Comparison of ENCODE assay signal across 9 mouse cellular contexts in genomic region chr5:72182804-72183203, GRCm38 (mm10). TPM values are rescaled to one million over a fixed set of nuclear protein-coding genes. Genes with fewer than 3 reads are reported as not detected.
DNase-seq lines count a peak whose midpoint lies in the region; TF ChIP-seq lines count a peak whose summit lies in the region.
"Had no signal": no experiment of that assay in that cellular context is flagged by ENCODE, and none has a peak within 500 bp of the region (broad histone marks: within the 10 kb centered on the region; RNA-seq: fewer than 3 reads in every experiment).

No protein-coding gene starts in this region.

- TF ChIP-seq EP300 in CH12.LX (IDR thresholded peaks at IDR 0.05; ENCODE audit: low read length) = peak; percentile 53; the same call in 1 of the 2 replicates

- H3K36me3 ChIP-seq in CH12.LX (replicated peaks in 1 of 2; ENCODE audit: control insufficient read depth in 1 of 2, insufficient read depth in 1 of 2, low read length in 1 of 2) (no peaks in the 10 kb centered on the region), macrophage (ENCODE audit: inconsistent target) (no peaks in the 10 kb centered on the region)
- H3K36me3 ChIP-seq: limb, embryonic 12.5 days; neural tube, embryonic 12.5 days had no signal

- peak overlapping the region; percentile 87 for H3K4me2 ChIP-seq in CH12.LX (ENCODE audit: insufficient read depth, low read depth, poor library complexity, severe bottlenecking)
- H3K4me2 ChIP-seq: limb, embryonic 12.5 days; neural tube, embryonic 12.5 days had no signal

- no peaks in the 10 kb centered on the region for H3K27me3 ChIP-seq in CH12.LX (replicated peaks)
- H3K27me3 ChIP-seq: limb, embryonic 12.5 days; neural tube, embryonic 12.5 days had no signal

- intact Hi-C loops in left cerebral cortex, postnatal 25 days (cut with DNase I) = no loop called here

- 29% methylated on average over 4 of the region's 4 CpGs for WGBS in macrophage (ENCODE audit: missing documents)

- peak overlapping the region; percentile 68; the same call in 1 of the 2 replicates for H3K27ac ChIP-seq in CH12.LX (ENCODE audit: insufficient read depth, low read depth)
- H3K27ac ChIP-seq in macrophage = peak overlapping the region; percentile 82
- H3K27ac ChIP-seq: limb, embryonic 12.5 days; neural tube, embryonic 12.5 days had no signal

- H3K79me2 ChIP-seq in CH12.LX (replicated peaks; ENCODE audit: control insufficient read depth, extremely low read depth, insufficient read depth, poor library complexity, severe bottlenecking) (no peaks in the 10 kb centered on the region), macrophage (ENCODE audit: inconsistent target) (no peaks in the 10 kb centered on the region)

- no peak for TF ChIP-seq CTCF in CH12.LX (conservative IDR thresholded peaks at IDR 0.05 in 1 of 2, IDR thresholded peaks at IDR 0.05 in 1 of 2; ENCODE audit: low read depth in 2 of 2, low read length in 2 of 2)

- TF ChIP-seq RAD21 in CH12.LX (IDR thresholded peaks at IDR 0.05; ENCODE audit: low read depth, low read length) = no peak

- H3K9me3 ChIP-seq in CH12.LX (replicated peaks; ENCODE audit: low read length) = no peaks in the 10 kb centered on the region
- H3K9me3 ChIP-seq: limb, embryonic 12.5 days; neural tube, embryonic 12.5 days had no signal

- H3K4me1 ChIP-seq in CH12.LX (ENCODE audit: control insufficient read depth in 1 of 2, insufficient read depth in 2 of 2) = peaks cover 20 to 31% of the 10 kb centered on the region in 2 experiments
- H3K4me1 ChIP-seq: neural tube, embryonic 12.5 days had no signal

- H3K4me3 ChIP-seq in CH12.LX (replicated peaks in 1 of 3; ENCODE audit: low read depth in 2 of 3, low read length in 2 of 3, poor library complexity in 1 of 3) = peak overlapping the region; percentile 52 to 62 (median 56)
- peak overlapping the region; percentile 23; the same call in 1 of the 2 replicates for H3K4me3 ChIP-seq in macrophage (ENCODE audit: inconsistent target)
- H3K4me3 ChIP-seq: limb, embryonic 12.5 days; neural tube, embryonic 12.5 days had no signal

- TF ChIP-seq POLR2A in CH12.LX (IDR thresholded peaks at IDR 0.05; ENCODE audit: low read depth, low read length) = peak; percentile 75

- in situ Hi-C loops in CH12.LX (cut with MboI; ENCODE audit: low pct_ligation_motif_present, low pct_unique_long_range_greater_than_20kb, low sequenced_read_pairs) = no loop called here

- peak; percentile 64 for DNase-seq in A20 (ENCODE audit: low read depth, low spot score)
- DNase-seq in CH12.LX (ENCODE audit: extremely low read depth) = peak; percentile 83
- DNase-seq in induced T-regulatory cell, adult 2 months (ENCODE audit: low read depth) = peak; percentile 81
- DNase-seq in left cerebral cortex, postnatal 25 days (ENCODE audit: low spot score in 2 of 2) = no peak
- no peak for DNase-seq in MN1 (ENCODE audit: low spot score)
- no peak for DNase-seq in urinary bladder, adult 2 months (ENCODE audit: low spot score)

- peak overlapping the region; percentile 45 for H3K9ac ChIP-seq in CH12.LX (ENCODE audit: insufficient read depth, low read depth)
- H3K9ac ChIP-seq: limb, embryonic 12.5 days; neural tube, embryonic 12.5 days had no signal

- dilution Hi-C loops in CH12.LX (cut with MboI; ENCODE audit: extremely low pct_ligation_motif_present, extremely low pct_unique_long_range_greater_than_20kb, low sequenced_read_pairs) = no loop called here

TF ChIP-seq in CH12.LX, 34 proteins besides CTCF, POLR2A, EP300 and RAD21:
- TF ChIP-seq CHD2 (IDR thresholded peaks at IDR 0.05; ENCODE audit: low read length) (no peak), MYC (IDR thresholded peaks at IDR 0.05; ENCODE audit: low read depth, low read length) (0 out of 2 replicates have a peak, but pooled peaks have one; percentile 39), TBP (conservative IDR thresholded peaks at IDR 0.05; ENCODE audit: low read depth, low read length) (0 out of 2 replicates have a peak, but pooled peaks have one; percentile 67), NRF1 (IDR thresholded peaks at IDR 0.05; ENCODE audit: low read depth, low read length) (peak; percentile 51; the same call in 1 of the 2 replicates), ZMIZ1 (IDR thresholded peaks at IDR 0.05; ENCODE audit: low read depth, low read length) (no peak; the same call in 1 of the 2 replicates), MEF2A (IDR thresholded peaks at IDR 0.05; ENCODE audit: borderline replicate concordance, low read depth, low read length) (peak; percentile 53; the same call in 1 of the 2 replicates), KAT2A (IDR thresholded peaks at IDR 0.05; ENCODE audit: insufficient replicate concordance, low read length) (no peak), USF1 (IDR thresholded peaks at IDR 0.05; ENCODE audit: low read depth, low read length) (no peak), ZKSCAN1 (IDR thresholded peaks at IDR 0.05; ENCODE audit: borderline replicate concordance, low read depth, low read length) (no peak), MAFK (IDR thresholded peaks at IDR 0.05; ENCODE audit: insufficient replicate concordance, low read length) (no peak), RCOR1 (conservative IDR thresholded peaks at IDR 0.05; ENCODE audit: low read depth, low read length) (0 out of 2 replicates have a peak, but pooled peaks have one; percentile 48), USF2 (conservative IDR thresholded peaks at IDR 0.05; ENCODE audit: low read depth, low read length) (no peak), MXI1 (IDR thresholded peaks at IDR 0.05; ENCODE audit: low read depth, low read length) (peak; percentile 46; the same call in 1 of the 2 replicates), ZC3H11A (IDR thresholded peaks at IDR 0.05; ENCODE audit: low read depth, low read length) (no peak), ELF1 (IDR thresholded peaks at IDR 0.05; ENCODE audit: low read depth, low read length) (peak; percentile 85), ETS1 (conservative IDR thresholded peaks at IDR 0.05; ENCODE audit: low read depth, low read length) (peak; percentile 29; the same call in 1 of the 2 replicates), UBTF (IDR thresholded peaks at IDR 0.05; ENCODE audit: low read depth, low read length) (no peak), SMC3 (IDR thresholded peaks at IDR 0.05; ENCODE audit: low read depth, low read length) (no peak), CHD1 (IDR thresholded peaks at IDR 0.05; ENCODE audit: low read depth, low read length) (0 out of 2 replicates have a peak, but pooled peaks have one; percentile 58), MAZ (IDR thresholded peaks at IDR 0.05; ENCODE audit: low read depth, low read length) (no peak), JUN (IDR thresholded peaks at IDR 0.05; ENCODE audit: insufficient read depth, low read depth, low read length) (no peak), BHLHE40 (IDR thresholded peaks at IDR 0.05; ENCODE audit: low read depth, low read length) (peak; percentile 34; the same call in 1 of the 2 replicates), MAX (IDR thresholded peaks at IDR 0.05; ENCODE audit: low read length) (0 out of 2 replicates have a peak, but pooled peaks have one; percentile 28), JUND (conservative IDR thresholded peaks at IDR 0.05; ENCODE audit: low read depth, low read length) (0 out of 2 replicates have a peak, but pooled peaks have one; percentile 9), PAX5 (IDR thresholded peaks at IDR 0.05; ENCODE audit: low read length) (no peak), NELFE (IDR thresholded peaks at IDR 0.05; ENCODE audit: low read depth, low read length) (peak; percentile 56; the same call in 1 of the 2 replicates), E2F4 (IDR thresholded peaks at IDR 0.05; ENCODE audit: insufficient replicate concordance, low read depth, low read length) (no peak), POLR2AphosphoS2 (IDR thresholded peaks at IDR 0.05; ENCODE audit: low read depth, low read length) (no peak), IRF4 (IDR thresholded peaks at IDR 0.05; ENCODE audit: low read depth, low read length) (peak; percentile 62; the same call in 1 of the 2 replicates), GABPA (IDR thresholded peaks at IDR 0.05; ENCODE audit: insufficient replicate concordance, low read depth, low read length) (no peak), SIN3A (IDR thresholded peaks at IDR 0.05; ENCODE audit: low read length) (peak; percentile 70), ZNF384 (IDR thresholded peaks at IDR 0.05; ENCODE audit: low read depth, low read length) (no peak; the same call in 1 of the 2 replicates), TCF12 (IDR thresholded peaks at IDR 0.05; ENCODE audit: low read depth, low read length) (peak; percentile 61), HCFC1 (IDR thresholded peaks at IDR 0.05; ENCODE audit: low read depth, low read length) (peak; percentile 56)
TF ChIP-seq in CH12.LX: peak in this region for 17.

RNA-seq across cellular contexts. Expression of gene Commd8, which starts 14.8 kb away (rescaled TPM):
- total RNA-seq in CH12.LX (2012; rRNA removed) = 38.5 and 51.2 TPM in 2 replicates
- 106 and 134 TPM in 2 replicates for total RNA-seq in CH12.LX (2014; rRNA removed)
- 47.4 and 71.2 TPM in 2 replicates for polyA plus RNA-seq in CH12.LX (2012; ENCODE audit: insufficient read length, low read depth)
- 10 to 100 TPM; 16.9 to 62.7 (median 34.1) TPM for total RNA-seq in macrophage (2018; cell fraction: chromatin; rRNA removed)
- total RNA-seq in macrophage (2018; cell fraction: cytosol; rRNA removed) = 100 to 1,000 TPM in 12 of 26 experiments, 10 to 100 TPM in 14; 59.2 to 118 (median 98.0) TPM
- total RNA-seq in macrophage (2018; cell fraction: nucleus; rRNA removed) = 10 to 100 TPM; 24.0 to 62.5 (median 41.5) TPM
- 80.1 to 106 TPM (median 93.1 TPM) in 3 replicates for polyA plus RNA-seq in macrophage (2018)
- total RNA-seq in left cerebral cortex, postnatal 25 days (2021) = 10 to 100 TPM; 83.1 to 91.6 TPM
- 78.9 and 81.5 TPM in 2 replicates for polyA plus RNA-seq in urinary bladder, adult 2 months (2012; rRNA removed)

Comparison
In these comparisons a context has a peak if more than half of its experiments do, and no peak if none do; other contexts are left out.
1. DNase-seq: peak in A20 (single experiment), CH12.LX (single experiment) and induced T-regulatory cell, adult 2 months (single experiment); none in left cerebral cortex, postnatal 25 days (0 of 2), MN1 (single experiment) and urinary bladder, adult 2 months (single experiment).